Mouse (Mus musculus) intestine, embryonic 14.5 days (tissue): Measurements from ENCODE around the gene Eif4enif1. TPM values are rescaled to one million over a fixed set of nuclear protein-coding genes. Genes with fewer than 3 reads are reported as not detected.

Source experiments
- ATAC-seq: fragments of 200-750 bp; cut with Nextera tagmentation; replicated peaks from 2 replicates; pipeline ENCODE4 v1.8.0; 2017; ENCODE audit warnings: low read depth, moderate number of reproducible peaks, moderate TSS enrichment, moderate library complexity; ENCODE audit not compliant: low FRiP score, low TSS enrichment
- DNase-seq: peaks from one replicate; pipeline ENCODE4 v3.0.0-alpha.2; 2018; ENCODE audit warnings: low spot score
- H3K27ac ChIP-seq: fragments of 300-500 bp; sonication (generic); 2 replicates; pipeline ENCODE4 v1.5.1; 2014; ENCODE audit warnings: low read depth, mild to moderate bottlenecking, control low read depth
- H3K27me3 ChIP-seq: fragments of 300-500 bp; sonication (generic); replicated peaks from 2 replicates; pipeline ENCODE4 v1.6.1; 2014; ENCODE audit warnings: low read length, control low read depth; ENCODE audit not compliant: control insufficient read depth, insufficient read depth
- H3K36me3 ChIP-seq: fragments of 300-500 bp; sonication (generic); 2 replicates; pipeline ENCODE4 v1.6.1; 2014; ENCODE audit warnings: low read length, control low read depth; ENCODE audit not compliant: control insufficient read depth, insufficient read depth
- H3K4me1 ChIP-seq: fragments of 300-500 bp; sonication (generic); replicated peaks from 2 replicates; pipeline ENCODE4 v1.6.1; 2014; ENCODE audit warnings: low read length, control low read depth, mixed read lengths; ENCODE audit not compliant: control insufficient read depth, insufficient read depth
- H3K4me2 ChIP-seq: fragments of 300-500 bp; sonication (generic); 2 replicates; pipeline ENCODE4 v1.6.1; 2014; ENCODE audit warnings: low read length
- H3K4me3 ChIP-seq: fragments of 300-500 bp; sonication (generic); 2 replicates; pipeline ENCODE4 v1.5.1; 2014; ENCODE audit warnings: low read depth, low read length, control low read depth, mixed read lengths
- H3K9ac ChIP-seq: fragments of 300-500 bp; sonication (generic); 2 replicates; pipeline ENCODE4 v1.6.1; 2014; ENCODE audit warnings: mild to moderate bottlenecking, low read length
- H3K9me3 ChIP-seq: fragments of 300-500 bp; sonication (generic); 2 replicates; pipeline ENCODE4 v1.6.1; 2016; ENCODE audit warnings: low read length, control low read depth; ENCODE audit not compliant: control insufficient read depth
- WGBS: fragments of 180-500 bp; shearing (Covaris S2); extraction: QIAGEN DNeasy Blood & Tissue Kit; methylation state at CpG from one replicate; pipeline ENCODE4 v1.1.7; 2014; 5-methylcytosine and 5-hydroxymethylcytosine counted together
- polyA plus RNA-seq: library from polyadenylated mRNA; unstranded; fragments of >200 nt; fragmentation: Nextera tagmentation; extraction: Ambion mirVana; gene quantifications from 2 replicates; pipeline ENCODE4 v1.2.1, GENCODE M21; 2014

The Eif4enif1 gene
- polyA plus RNA-seq, 1 experiment from 2014 or later, result 52.7 TPM

DNA sequence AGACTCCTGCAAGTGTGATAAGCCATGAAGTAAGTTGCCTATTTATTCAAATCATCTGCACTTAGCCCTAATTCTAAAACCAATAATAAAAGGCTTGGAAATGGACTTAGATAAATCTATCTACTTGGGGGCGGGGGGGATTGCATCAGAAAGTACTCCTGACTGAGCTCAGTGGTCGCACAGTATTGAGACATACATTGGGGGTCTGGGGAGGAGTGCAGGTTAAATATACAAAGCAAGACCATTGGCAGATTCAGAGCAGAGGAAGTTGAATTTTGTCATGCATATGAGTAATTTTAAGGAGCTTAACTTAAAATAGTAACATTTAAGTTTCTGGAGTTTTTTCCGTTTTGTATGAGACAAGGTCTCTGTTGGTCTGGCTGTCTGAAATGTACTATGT lies 30.1 kb downstream of the Eif4enif1 start:
- Histone ChIP-seq H3K4me1 (no peaks in the 10 kb centered on the region), H3K36me3 (peaks cover 87% of the 10 kb centered on the region), H3K4me3 (no peak overlapping the region), H3K9me3 (no peaks in the 10 kb centered on the region), H3K27me3 (no peaks in the 10 kb centered on the region), H3K9ac (no peak overlapping the region), H3K4me2 (no peak overlapping the region), H3K27ac (no peak overlapping the region)
- ATAC-seq (no peak), DNase-seq (no peak)
- 83% methylated on average over 3 of the region's 3 CpGs for WGBS

DNA sequence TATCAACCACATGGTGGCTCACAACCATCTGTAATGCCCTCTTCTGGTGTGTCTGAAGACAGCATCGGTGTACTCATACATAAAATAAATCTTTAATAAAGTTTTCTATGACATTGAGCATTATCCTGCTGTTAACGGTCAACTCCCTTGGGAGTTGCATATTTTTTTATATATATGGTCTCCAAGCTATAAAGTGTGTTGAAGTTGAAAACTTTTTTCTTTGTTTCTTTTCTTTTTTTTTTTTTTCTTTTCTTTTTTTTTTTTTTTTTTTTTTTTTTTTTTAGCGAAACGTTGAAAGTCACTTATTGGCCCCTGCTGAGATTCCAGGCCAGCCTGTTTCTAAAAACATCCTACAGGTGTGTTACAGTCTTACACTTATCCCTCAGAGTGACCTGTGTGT lies 31.5 kb downstream of the Eif4enif1 start:
- Histone ChIP-seq H3K4me2 (no peak overlapping the region), H3K27me3 (no peaks in the 10 kb centered on the region), H3K9ac (no peak overlapping the region), H3K4me1 (no peaks in the 10 kb centered on the region), H3K27ac (no peak overlapping the region), H3K4me3 (no peak overlapping the region), H3K9me3 (no peaks in the 10 kb centered on the region), H3K36me3 (peaks cover 91% of the 10 kb centered on the region)
- no peak for ATAC-seq
- WGBS, result 93% methylated on average over 4 of the region's 4 CpGs
- DNase-seq, result no peak

DNA sequence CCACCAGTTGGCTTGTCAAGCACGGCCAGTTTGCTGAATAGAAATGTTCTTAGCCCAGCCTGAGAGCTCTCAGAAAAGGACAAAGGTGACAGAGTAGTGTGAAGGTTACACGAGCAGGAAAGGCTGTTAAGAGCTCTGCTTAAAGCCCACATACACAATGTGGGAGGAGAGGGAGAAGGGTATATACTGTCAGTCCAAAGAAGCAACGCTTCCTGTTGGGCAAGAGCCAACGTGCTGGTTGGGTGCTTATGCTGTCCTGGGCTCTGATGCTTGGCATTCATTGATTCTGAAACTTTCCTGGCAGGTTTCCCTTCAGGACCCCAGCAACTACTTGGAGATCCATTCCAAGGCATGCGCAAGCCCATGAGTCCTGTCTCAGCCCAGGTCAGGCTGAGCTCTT lies 33.1 kb downstream of the Eif4enif1 start:
- H3K9me3 ChIP-seq, result no peaks in the 10 kb centered on the region
- DNase-seq, result no peak
- no peak overlapping the region for H3K4me3 ChIP-seq
- WGBS, result 91% methylated on average over 5 of the region's 5 CpGs
- no peaks in the 10 kb centered on the region for H3K4me1 ChIP-seq
- no peak overlapping the region for H3K4me2 ChIP-seq
- H3K36me3 ChIP-seq, result peaks cover 90% of the 10 kb centered on the region
- H3K27ac ChIP-seq, result no peak overlapping the region
- H3K9ac ChIP-seq, result no peak overlapping the region
- no peaks in the 10 kb centered on the region for H3K27me3 ChIP-seq
- no peak for ATAC-seq

DNA sequence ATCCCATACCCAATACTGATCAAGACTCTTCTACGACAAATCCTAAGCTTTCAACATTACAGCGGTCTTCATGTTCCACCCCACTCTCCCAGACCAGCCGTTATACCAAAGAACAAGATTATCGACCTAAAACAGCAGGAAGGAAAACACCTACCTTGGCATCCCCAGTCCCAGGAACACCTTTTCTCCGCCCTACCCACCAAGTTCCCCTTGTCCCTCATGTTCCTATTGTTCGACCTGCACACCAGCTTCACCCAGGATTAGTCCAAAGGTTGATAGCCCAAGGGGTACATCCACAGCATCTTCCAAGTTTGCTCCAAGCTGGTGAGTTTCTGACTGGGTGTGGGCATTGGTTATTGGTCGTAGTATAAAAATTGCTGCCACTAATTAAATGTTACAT lies 40.2 kb downstream of the Eif4enif1 start:
- WGBS, result 92% methylated on average over 7 of the region's 7 CpGs
- no peak overlapping the region for H3K4me2 ChIP-seq
- H3K36me3 ChIP-seq, result peaks cover 99% of the 10 kb centered on the region
- H3K9me3 ChIP-seq, result no peaks in the 10 kb centered on the region
- H3K4me1 ChIP-seq, result no peaks in the 10 kb centered on the region
- H3K9ac ChIP-seq, result no peak overlapping the region
- no peaks in the 10 kb centered on the region for H3K27me3 ChIP-seq
- DNase-seq, result no peak
- H3K4me3 ChIP-seq, result no peak overlapping the region
- H3K27ac ChIP-seq, result no peak overlapping the region
- ATAC-seq, result no peak

DNA sequence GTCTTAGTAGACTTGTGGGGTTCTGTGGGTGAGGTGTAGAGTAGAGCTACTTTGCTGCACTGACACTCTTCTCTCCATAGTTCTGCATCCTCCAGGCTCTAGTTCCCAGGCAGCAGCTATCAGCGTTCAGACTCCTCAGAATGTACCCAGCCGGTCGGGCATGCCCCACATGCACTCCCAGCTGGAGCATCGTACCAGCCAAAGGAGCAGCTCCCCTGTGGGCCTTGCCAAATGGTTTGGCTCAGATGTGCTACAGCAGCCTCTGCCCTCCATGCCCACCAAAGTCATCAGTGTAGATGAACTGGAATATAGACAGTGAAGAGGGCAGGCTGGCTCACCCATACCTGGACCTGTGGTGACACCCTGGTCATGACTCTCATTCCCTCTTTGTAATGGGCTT lies 41.6 kb downstream of the Eif4enif1 start:
- no peak for ATAC-seq
- DNase-seq, result no peak
- Histone ChIP-seq H3K36me3 (peaks cover 99% of the 10 kb centered on the region), H3K9ac (no peak overlapping the region), H3K27me3 (no peaks in the 10 kb centered on the region), H3K9me3 (no peaks in the 10 kb centered on the region), H3K4me2 (no peak overlapping the region), H3K4me3 (no peak overlapping the region), H3K4me1 (no peaks in the 10 kb centered on the region), H3K27ac (no peak overlapping the region)
- WGBS, result 83% methylated on average over 4 of the region's 4 CpGs

DNA sequence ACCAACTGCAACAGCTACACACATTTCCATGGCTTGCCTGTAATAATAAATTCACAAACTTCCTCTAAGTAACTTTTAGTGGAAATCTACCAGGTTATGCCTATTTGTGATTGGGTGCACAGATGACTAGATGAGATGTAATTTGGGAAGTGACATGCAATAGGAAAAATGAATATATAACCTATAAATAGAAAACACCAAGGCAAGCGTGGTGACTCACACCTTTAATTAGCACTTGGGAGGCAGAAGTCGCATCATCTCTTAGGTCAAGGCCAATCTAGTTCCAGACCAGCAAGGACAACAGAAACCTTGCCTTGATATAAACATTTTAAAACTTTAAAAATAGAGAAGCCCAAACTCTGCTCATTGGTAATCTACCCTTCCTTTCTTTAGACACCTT lies 45.2 kb downstream of the Eif4enif1 start:
- Histone ChIP-seq H3K27ac (no peak overlapping the region), H3K9ac (no peak overlapping the region), H3K36me3 (peaks cover 100% of the 10 kb centered on the region), H3K4me1 (no peaks in the 10 kb centered on the region), H3K4me3 (no peak overlapping the region), H3K4me2 (no peak overlapping the region), H3K27me3 (no peaks in the 10 kb centered on the region), H3K9me3 (no peaks in the 10 kb centered on the region)
- WGBS, result 94% methylated on average over 2 of the region's 2 CpGs
- DNase-seq (no peak), ATAC-seq (no peak)

DNA sequence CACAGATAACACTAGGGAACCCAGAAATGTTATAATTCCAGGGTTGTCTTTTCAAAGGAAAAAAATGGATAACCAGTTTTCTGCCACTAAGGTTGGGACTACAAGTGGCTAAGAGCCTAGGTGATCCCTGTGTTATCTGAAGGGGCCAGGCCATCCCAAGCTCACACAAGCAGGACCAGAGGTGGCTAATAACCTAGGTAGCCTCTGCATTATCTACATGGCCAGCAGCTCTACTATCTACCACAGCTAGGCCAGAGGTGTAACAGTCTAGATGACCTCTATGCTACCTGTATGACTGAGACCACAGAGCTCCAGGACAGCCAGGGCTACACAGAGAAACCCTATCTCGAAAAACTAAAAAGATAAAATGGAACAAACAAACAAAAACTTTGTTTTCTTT lies 57.3 kb downstream of the Eif4enif1 start:
- ATAC-seq, result no peak
- Histone ChIP-seq H3K27me3 (no peaks in the 10 kb centered on the region), H3K36me3 (peaks cover 91% of the 10 kb centered on the region), H3K9me3 (no peaks in the 10 kb centered on the region), H3K9ac (no peak overlapping the region), H3K27ac (no peak overlapping the region), H3K4me3 (no peak overlapping the region), H3K4me2 (no peak overlapping the region), H3K4me1 (0 out of 2 replicates have a peak, but pooled peaks cover 5% of the 10 kb centered on the region)
- no peak for DNase-seq
- 100% methylated on average over 1 of the region's 1 CpGs for WGBS

DNA sequence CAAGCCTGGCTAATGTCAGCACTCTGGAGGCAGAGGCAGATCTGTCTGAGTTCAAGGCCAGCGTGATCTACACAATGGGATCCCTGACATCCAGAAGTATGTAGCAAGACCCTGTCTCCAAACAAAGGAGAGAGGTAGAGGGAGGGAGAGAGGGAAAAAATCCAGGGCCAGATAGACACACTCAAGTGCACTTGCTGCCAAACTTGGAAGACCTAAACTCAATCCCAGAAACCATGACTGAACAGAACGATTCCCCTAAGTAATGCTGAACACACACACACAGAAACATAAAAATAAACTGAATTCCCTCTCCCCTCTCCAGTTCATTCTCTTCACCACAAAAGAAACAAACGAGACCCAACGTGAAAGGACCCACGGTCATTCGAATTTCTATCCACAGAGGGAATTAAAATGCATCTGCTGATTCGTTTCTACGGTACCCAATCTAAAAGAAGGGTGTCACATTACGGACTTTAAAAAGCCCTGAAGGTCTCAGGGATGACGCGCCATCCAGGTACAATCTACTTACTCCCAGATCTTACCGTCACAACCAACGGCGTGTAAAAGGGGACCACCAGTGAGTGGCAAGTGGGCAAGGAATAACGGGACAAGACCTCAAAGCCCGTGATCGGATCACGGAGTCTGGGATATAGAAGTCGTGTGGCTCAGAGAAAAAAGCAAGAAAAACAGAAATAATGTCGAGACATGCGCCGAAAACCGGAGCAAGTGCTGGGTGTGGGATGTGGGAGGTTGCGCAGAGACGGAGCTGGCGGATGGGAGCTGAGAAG lies 63.3 kb downstream of the Eif4enif1 start:
- H3K27me3 ChIP-seq, result no peaks in the 10 kb centered on the region
- peaks cover 38% of the 10 kb centered on the region for H3K36me3 ChIP-seq
- peak overlapping the region; percentile 94 for H3K27ac ChIP-seq
- peak; percentile 4; the same call in 1 of the 2 replicates for ATAC-seq
- H3K4me1 ChIP-seq, result peaks cover 18% of the 10 kb centered on the region
- DNase-seq, result peak; percentile 76
- peak overlapping the region; percentile 93 for H3K4me3 ChIP-seq
- H3K4me2 ChIP-seq, result peak overlapping the region; percentile 66
- peak overlapping the region; percentile 98 for H3K9ac ChIP-seq
- H3K9me3 ChIP-seq, result no peaks in the 10 kb centered on the region
- WGBS, result under 1% methylated on average over 26 of the region's 26 CpGs

DNA sequence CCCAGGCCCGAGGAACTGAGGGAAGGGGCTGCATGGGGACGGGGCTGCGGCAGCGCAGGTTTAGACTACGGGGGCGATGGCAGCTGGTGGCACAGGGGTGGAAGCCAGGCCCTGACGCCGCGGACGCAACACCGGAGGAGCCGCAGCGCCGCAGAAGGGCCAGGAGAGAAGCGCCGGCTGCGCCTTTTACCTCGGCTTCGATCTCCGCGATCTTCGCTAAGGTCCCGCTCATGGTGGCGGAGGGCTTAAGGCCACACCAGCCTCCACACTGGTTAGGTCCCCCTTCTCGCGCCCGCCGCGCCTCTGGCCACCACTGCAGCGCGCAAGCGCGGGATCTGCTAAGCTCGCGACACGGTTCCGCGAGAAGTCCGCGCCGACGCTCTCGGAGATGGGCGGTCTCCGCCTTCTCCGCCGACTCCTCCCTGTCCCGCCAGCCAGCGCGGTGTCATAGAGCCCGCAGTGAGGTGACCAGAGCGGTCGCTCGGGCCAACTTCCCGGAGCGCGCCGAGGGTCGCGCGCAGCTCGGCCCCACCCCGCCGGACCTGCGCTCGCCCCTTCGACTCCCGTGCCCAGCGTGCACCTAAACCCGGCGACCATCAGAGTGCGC lies 64.0 kb downstream of the Eif4enif1 start, which contains the start of gene Drg1:
Drg1 (minus strand) TSS at position 337 of the 607 bp plus-strand sequence.
- ATAC-seq (peak; percentile 98), DNase-seq (peak; percentile 92)
- WGBS, result 1% methylated on average over 63 of the region's 72 CpGs
- peaks cover 18% of the 10 kb centered on the region for H3K4me1 ChIP-seq
- H3K27me3 ChIP-seq, result no peaks in the 10 kb centered on the region
- H3K4me2 ChIP-seq, result peak within 1 kb of the TSS; percentile 66
- H3K36me3 ChIP-seq, result peaks cover 32% of the 10 kb centered on the region
- no peaks in the 10 kb centered on the region for H3K9me3 ChIP-seq
- peak within 1 kb of the TSS; percentile 94 for H3K27ac ChIP-seq
- H3K9ac ChIP-seq, result peak within 1 kb of the TSS; percentile 98
- H3K4me3 ChIP-seq, result peak within 1 kb of the TSS; percentile 93
